Mouse (Mus musculus) adrenal gland, postnatal 10 days (tissue): ENCODE data around the gene Fance. TPM values are rescaled to one million over a fixed set of nuclear protein-coding genes. Genes with fewer than 3 reads are reported as not detected.

Experiments used
- total RNA-seq, 2 experiments: library from RNA; stranded (reverse); gene quantifications; 2 replicates each; pipeline ENCODE4 v1.2.3; 2021

The Fance gene
- total RNA-seq, 2 experiments from 2014 or later: 24.2 to 36.2 TPM

Other genes starting within 250 kb of the Fance start
- gene Tcp11, start 232.9 kb upstream of the Fance start, total RNA-seq: under 1 TPM; 0.24 to 0.57 TPM
- gene Scube3, start 171.4 kb upstream of the Fance start, total RNA-seq: 10 to 100 TPM; 14.4 to 15.2 TPM
- gene Zfp523, start 136.4 kb upstream of the Fance start, total RNA-seq: 10 to 100 TPM; 31.3 to 39.3 TPM
- gene Def6, start 105.7 kb upstream of the Fance start, total RNA-seq: 1 to 10 TPM; 4.7 to 6.7 TPM
- gene Ppard, start 80.8 kb upstream of the Fance start, total RNA-seq: 10 to 100 TPM; 29.8 to 30.2 TPM
- gene Rpl10a, start 15.0 kb downstream of the Fance start, total RNA-seq: 100 to 1,000 TPM; 948 to 951 TPM
- gene Tead3, start 37.3 kb downstream of the Fance start, total RNA-seq: 10 to 100 TPM; 12.8 to 13.5 TPM
- gene Tulp1, start 51.7 kb downstream of the Fance start, total RNA-seq: under 1 TPM; 0.33 to 1.00 TPM
- 10 to 100 TPM; 55.4 to 95.1 TPM for gene Fkbp5, start 204.0 kb downstream of the Fance start, total RNA-seq
- gene Armc12, start 217.3 kb downstream of the Fance start, total RNA-seq: not detected
- gene Clpsl2, start 235.9 kb downstream of the Fance start, total RNA-seq: not detected
- gene Clps, start 247.2 kb downstream of the Fance start, total RNA-seq: not detected